Mouse (Mus musculus) limb, embryonic 13.5 days (tissue): ENCODE data around the gene Brsk2. TPM values are rescaled to one million over a fixed set of nuclear protein-coding genes. Genes with fewer than 3 reads are reported as not detected.

Experiments used
- ATAC-seq: fragments of 200-750 bp; cut with Nextera tagmentation; 2 replicates; pipeline ENCODE4 v1.8.0; 2017; ENCODE audit warnings: low read depth, moderate number of reproducible peaks, moderate TSS enrichment; ENCODE audit not compliant: low FRiP score
- H3K27ac ChIP-seq: fragments of 300-500 bp; sonication (generic); 2 replicates; pipeline ENCODE4 v1.5.1; 2015; ENCODE audit warnings: inconsistent platforms, mild to moderate bottlenecking, moderate library complexity
- H3K27me3 ChIP-seq: fragments of 300-500 bp; sonication (generic); 2 replicates; pipeline ENCODE4 v1.6.1; 2015; ENCODE audit warnings: mild to moderate bottlenecking, inconsistent platforms
- H3K36me3 ChIP-seq: fragments of 300-500 bp; sonication (generic); 2 replicates; pipeline ENCODE4 v1.6.1; 2015; ENCODE audit warnings: inconsistent platforms, mild to moderate bottlenecking, moderate library complexity
- H3K4me1 ChIP-seq: fragments of 300-500 bp; sonication (generic); 2 replicates; pipeline ENCODE4 v1.6.1; 2015; ENCODE audit warnings: inconsistent platforms
- H3K4me2 ChIP-seq: fragments of 300-500 bp; sonication (generic); replicated peaks from 2 replicates; pipeline ENCODE4 v1.6.1; 2015; ENCODE audit warnings: inconsistent platforms, mild to moderate bottlenecking, moderate library complexity
- H3K4me3 ChIP-seq: fragments of 300-500 bp; sonication (generic); 2 replicates; pipeline ENCODE4 v1.5.1; 2015; ENCODE audit warnings: moderate library complexity, mild to moderate bottlenecking, inconsistent platforms
- H3K9ac ChIP-seq: fragments of 300-500 bp; sonication (generic); 2 replicates; pipeline ENCODE4 v1.6.1; 2015; ENCODE audit warnings: mild to moderate bottlenecking, inconsistent platforms
- H3K9me3 ChIP-seq: fragments of 300-500 bp; sonication (generic); 2 replicates; pipeline ENCODE4 v1.6.1; 2016; ENCODE audit warnings: inconsistent platforms
- WGBS: fragments of 180-500 bp; shearing (Covaris S2); methylation state at CpG from one replicate; pipeline ENCODE4 v1.1.7; 2015; 5-methylcytosine and 5-hydroxymethylcytosine counted together
- microRNA-seq: library from miRNA; unstranded; fragments of <30 nt; microRNA quantifications from one replicate; pipeline ENCODE4, GENCODE M21; 2016
- polyA plus RNA-seq: library from polyadenylated mRNA; unstranded; fragments of >200 nt; fragmentation: Nextera tagmentation; extraction: Ambion mirVana; gene quantifications from 2 replicates; pipeline ENCODE4 v1.2.1, GENCODE M21; 2015

Brsk2 gene
- polyA plus RNA-seq, 1 experiment from 2014 or later, result 0.95 TPM

DNA sequence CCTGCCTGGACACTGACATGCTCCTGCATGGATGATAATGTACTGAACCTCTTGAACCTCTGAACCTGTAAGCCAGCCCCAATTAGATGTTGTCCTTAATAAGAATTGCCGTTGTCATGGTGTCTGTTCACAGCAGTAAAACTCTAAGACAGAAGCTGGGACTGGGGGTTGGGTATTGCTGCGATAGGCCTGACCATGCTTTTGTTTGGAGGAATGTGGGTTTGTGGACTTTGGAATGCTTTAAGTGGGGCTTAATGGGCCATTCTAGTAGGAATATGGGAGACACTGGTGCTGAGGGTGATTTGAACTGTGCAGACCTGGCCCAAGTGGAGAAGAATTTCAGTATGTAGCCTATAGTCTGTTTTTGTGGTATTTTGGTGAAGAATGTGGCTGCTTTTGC lies 95.8 kb downstream of the Brsk2 start:
- Histone ChIP-seq H3K4me2 (no peak overlapping the region), H3K4me1 (no peaks in the 10 kb centered on the region), H3K27me3 (no peaks in the 10 kb centered on the region), H3K9ac (no peak overlapping the region), H3K4me3 (no peak overlapping the region), H3K27ac (no peak overlapping the region), H3K9me3 (no peaks in the 10 kb centered on the region), H3K36me3 (peaks cover 21% of the 10 kb centered on the region)
- WGBS, result 32% methylated on average over 2 of the region's 2 CpGs
- no peak for ATAC-seq

DNA sequence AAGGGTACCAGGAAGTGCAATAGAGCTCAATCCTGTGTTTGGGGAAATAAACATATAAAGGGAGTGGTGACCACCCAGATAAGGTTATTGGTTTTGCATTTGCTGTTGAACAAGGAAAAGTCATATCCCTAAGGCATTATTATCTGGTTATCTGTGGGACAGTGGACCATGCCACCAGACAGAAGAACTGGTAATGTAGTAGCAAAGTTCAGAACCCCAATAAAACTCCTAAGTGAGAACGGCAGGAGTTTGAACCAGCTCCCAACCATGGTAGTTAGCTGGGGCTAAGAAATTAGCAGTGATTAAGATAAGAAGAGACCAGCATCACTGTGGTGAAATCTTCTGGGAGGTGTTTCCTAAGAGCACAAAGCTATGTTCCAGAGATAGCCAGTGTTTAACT lies 96.4 kb downstream of the Brsk2 start:
- Histone ChIP-seq H3K27me3 (no peaks in the 10 kb centered on the region), H3K4me1 (no peaks in the 10 kb centered on the region), H3K36me3 (peaks cover 21% of the 10 kb centered on the region), H3K9ac (no peak overlapping the region), H3K27ac (no peak overlapping the region), H3K9me3 (no peaks in the 10 kb centered on the region), H3K4me3 (no peak overlapping the region), H3K4me2 (no peak overlapping the region)
- 41% methylated on average over 1 of the region's 1 CpGs for WGBS
- ATAC-seq, result no peak

- H3K27me3 ChIP-seq, result no peaks in the 10 kb centered on the region
- H3K4me2 ChIP-seq, result no peak overlapping the region
- H3K27ac ChIP-seq, result no peak overlapping the region
- no peak overlapping the region for H3K4me3 ChIP-seq
- no peaks in the 10 kb centered on the region for H3K9me3 ChIP-seq
- H3K36me3 ChIP-seq, result peaks cover 29% of the 10 kb centered on the region
- ATAC-seq, result no peak
- H3K4me1 ChIP-seq, result no peaks in the 10 kb centered on the region
- no peak overlapping the region for H3K9ac ChIP-seq
These were observed 101.0 kb downstream of the Brsk2 start for GRCm38 (mm10) chr7:142050536-142050935.

Small RNA genes lying within 50 kb of the gene (microRNA-seq; reads per million reads assigned to microRNA genes)
- not detected for gene Mir3104

Other genes with a start within 250 kb of the Brsk2 start
- not detected in 2 replicates for gene Muc5ac, start 160.8 kb upstream of the Brsk2 start, polyA plus RNA-seq
- 0.03 TPM in 1 of 2 replicates, not detected in the other for gene Muc5b, start 110.7 kb upstream of the Brsk2 start, polyA plus RNA-seq
- gene Tollip, start 31.2 kb upstream of the Brsk2 start, polyA plus RNA-seq, result 37.7 and 38.5 TPM in 2 replicates
- 70.7 and 71.4 TPM in 2 replicates for gene Mob2, start 111.3 kb downstream of the Brsk2 start, polyA plus RNA-seq
- gene Dusp8, start 146.1 kb downstream of the Brsk2 start, polyA plus RNA-seq, result 2.3 and 2.7 TPM in 2 replicates
- not detected in 2 replicates for gene Gm45618, start 171.0 kb downstream of the Brsk2 start, polyA plus RNA-seq
- not detected in 2 replicates for gene Gm39115, start 186.3 kb downstream of the Brsk2 start, polyA plus RNA-seq
- gene Gm45337, start 194.9 kb downstream of the Brsk2 start, polyA plus RNA-seq, result not detected in 2 replicates
- not detected in 2 replicates for gene Gm29735, start 207.4 kb downstream of the Brsk2 start, polyA plus RNA-seq
- gene Gm4553, start 216.0 kb downstream of the Brsk2 start, polyA plus RNA-seq, result not detected in 2 replicates
- gene Krtap5-2, start 226.3 kb downstream of the Brsk2 start, polyA plus RNA-seq, result not detected in 2 replicates
- not detected in 2 replicates for gene Gm10153, start 240.6 kb downstream of the Brsk2 start, polyA plus RNA-seq